Mouse (Mus musculus) CH12.LX (cell line): ENCODE results near the gene Slc9a8. TPM values are rescaled to one million over a fixed set of nuclear protein-coding genes. Genes with fewer than 3 reads are reported as not detected.

Experiments used
- DNase-seq: peaks from one replicate; pipeline ENCODE4 v3.0.0-alpha.2; 2013; ENCODE audit errors: extremely low read depth
- H3K27ac ChIP-seq: 2 replicates; pipeline ENCODE4 v1.5.1; 2012; ENCODE audit warnings: low read depth, mild to moderate bottlenecking, control low read depth, moderate library complexity; ENCODE audit not compliant: insufficient read depth
- H3K27me3 ChIP-seq: replicated peaks from 2 replicates; pipeline ENCODE3; 2012; ENCODE audit warnings: inconsistent platforms
- H3K36me3 ChIP-seq, 2 experiments: replicated peaks in 1 of 2; 2 replicates each; pipeline versions ENCODE3 to v1.6.1; 2012; ENCODE audit warnings: inconsistent platforms in 1 of 2, low read length in 1 of 2, mild to moderate bottlenecking in 1 of 2, mixed read lengths in 1 of 2, moderate library complexity in 1 of 2; ENCODE audit not compliant: control insufficient read depth in 1 of 2, insufficient read depth in 1 of 2
- H3K4me1 ChIP-seq, 2 experiments: 2 replicates each; pipeline ENCODE4 v1.6.1; 2012; ENCODE audit warnings: inconsistent platforms in 1 of 2, moderate library complexity in 1 of 2; ENCODE audit not compliant: insufficient read depth in 2 of 2, control insufficient read depth in 1 of 2
- H3K4me2 ChIP-seq: 2 replicates; pipeline ENCODE4 v1.6.1; 2012; ENCODE audit warnings: low read depth, mild to moderate bottlenecking, control low read depth; ENCODE audit not compliant: poor library complexity, insufficient read depth, severe bottlenecking
- H3K4me3 ChIP-seq, 3 experiments: fragments of 150-350 bp in 1 of 3; sonication (generic) in 1 of 3; replicated peaks in 1 of 3; 2 replicates each; pipeline versions ENCODE3 to v1.5.1; 2011 to 2012; ENCODE audit warnings: low read depth in 2 of 3, low read length in 2 of 3, mild to moderate bottlenecking in 2 of 3, moderate library complexity in 2 of 3, control low read depth in 1 of 3, improper control_type of control experiment in 1 of 3, inconsistent platforms in 1 of 3, mixed read lengths in 1 of 3; ENCODE audit not compliant: poor library complexity in 1 of 3
- H3K79me2 ChIP-seq: replicated peaks from 2 replicates; pipeline ENCODE4 v1.6.1; 2012; ENCODE audit warnings: mild to moderate bottlenecking, moderate library complexity; ENCODE audit not compliant: control insufficient read depth, poor library complexity, insufficient read depth, severe bottlenecking; ENCODE audit errors: extremely low read depth
- H3K9ac ChIP-seq: 2 replicates; pipeline ENCODE4 v1.6.1; 2012; ENCODE audit warnings: low read depth, mild to moderate bottlenecking, control low read depth, moderate library complexity; ENCODE audit not compliant: insufficient read depth
- H3K9me3 ChIP-seq: replicated peaks from 2 replicates; pipeline ENCODE3; 2012; ENCODE audit warnings: low read length, inconsistent platforms, mixed read lengths
- BHLHE40 ChIP-seq: IDR thresholded peaks from 2 replicates; pipeline ENCODE4 v1.6.1; 2011; ENCODE audit warnings: mild to moderate bottlenecking, low read depth, low read length, improper control_type of control experiment
- CHD1 ChIP-seq: IDR thresholded peaks from 2 replicates; pipeline ENCODE4 v1.6.1; 2012; ENCODE audit warnings: low read depth, low read length, improper control_type of control experiment, inconsistent platforms
- CHD2 ChIP-seq: IDR thresholded peaks from 2 replicates; pipeline ENCODE4 v1.6.1; 2011; ENCODE audit warnings: low read length, improper control_type of control experiment
- CTCF ChIP-seq, 2 experiments: IDR thresholded peaks in 1 of 2; conservative IDR thresholded peaks in 1 of 2; 2 replicates each; pipeline ENCODE4 v1.5.1; 2011 to 2012; ENCODE audit warnings: low read depth in 2 of 2, low read length in 2 of 2, improper control_type of control experiment in 1 of 2, inconsistent platforms in 1 of 2, mild to moderate bottlenecking in 1 of 2, moderate library complexity in 1 of 2
- E2F4 ChIP-seq: IDR thresholded peaks from 2 replicates; pipeline ENCODE4 v1.6.1; 2011; ENCODE audit warnings: low read depth, low read length, improper control_type of control experiment; ENCODE audit not compliant: insufficient replicate concordance
- ELF1 ChIP-seq: IDR thresholded peaks from 2 replicates; pipeline ENCODE4 v1.6.1; 2014; ENCODE audit warnings: low read depth, mild to moderate bottlenecking, inconsistent platforms, low read length, improper control_type of control experiment
- EP300 ChIP-seq: IDR thresholded peaks from 2 replicates; pipeline ENCODE4 v1.6.1; 2011; ENCODE audit warnings: low read length, improper control_type of control experiment
- ETS1 ChIP-seq: conservative IDR thresholded peaks from 2 replicates; pipeline ENCODE4 v1.6.1; 2012; ENCODE audit warnings: low read depth, mild to moderate bottlenecking, inconsistent platforms, low read length, improper control_type of control experiment, moderate library complexity
- GABPA ChIP-seq: IDR thresholded peaks from 2 replicates; pipeline ENCODE4 v1.6.1; 2012; ENCODE audit warnings: low read depth, low read length, improper control_type of control experiment, inconsistent platforms; ENCODE audit not compliant: insufficient replicate concordance
- HCFC1 ChIP-seq: IDR thresholded peaks from 2 replicates; pipeline ENCODE4 v1.6.1; 2012; ENCODE audit warnings: low read depth, mild to moderate bottlenecking, inconsistent platforms, low read length, improper control_type of control experiment
- IRF4 ChIP-seq: IDR thresholded peaks from 2 replicates; pipeline ENCODE4 v1.6.1; 2014; ENCODE audit warnings: low read depth, mild to moderate bottlenecking, inconsistent platforms, low read length, improper control_type of control experiment
- JUN ChIP-seq: IDR thresholded peaks from 2 replicates; pipeline ENCODE4 v1.6.1; 2011; ENCODE audit warnings: low read depth, mild to moderate bottlenecking, low read length, improper control_type of control experiment, moderate library complexity; ENCODE audit not compliant: insufficient read depth
- JUND ChIP-seq: conservative IDR thresholded peaks from 2 replicates; pipeline ENCODE4 v1.6.1; 2011; ENCODE audit warnings: low read depth, low read length, improper control_type of control experiment
- KAT2A ChIP-seq: IDR thresholded peaks from 2 replicates; pipeline ENCODE4 v1.6.1; 2012; ENCODE audit warnings: low read length, improper control_type of control experiment, inconsistent platforms; ENCODE audit not compliant: insufficient replicate concordance
- MAFK ChIP-seq: IDR thresholded peaks from 2 replicates; pipeline ENCODE4 v1.6.1; 2011; ENCODE audit warnings: low read length, improper control_type of control experiment; ENCODE audit not compliant: insufficient replicate concordance
- MAX ChIP-seq: IDR thresholded peaks from 2 replicates; pipeline ENCODE4 v1.6.1; 2011; ENCODE audit warnings: low read length, improper control_type of control experiment
- MAZ ChIP-seq: IDR thresholded peaks from 2 replicates; pipeline ENCODE4 v1.6.1; 2012; ENCODE audit warnings: low read depth, mild to moderate bottlenecking, inconsistent platforms, low read length, improper control_type of control experiment, moderate library complexity
- MEF2A ChIP-seq: IDR thresholded peaks from 2 replicates; pipeline ENCODE4 v1.6.1; 2014; ENCODE audit warnings: low read depth, mild to moderate bottlenecking, inconsistent platforms, low read length, improper control_type of control experiment, borderline replicate concordance
- MXI1 ChIP-seq: IDR thresholded peaks from 2 replicates; pipeline ENCODE4 v1.6.1; 2011; ENCODE audit warnings: mild to moderate bottlenecking, low read depth, low read length, improper control_type of control experiment
- MYC ChIP-seq: IDR thresholded peaks from 2 replicates; pipeline ENCODE4 v1.6.1; 2011; ENCODE audit warnings: low read depth, mild to moderate bottlenecking, improper control_type of control experiment, low read length
- NELFE ChIP-seq: IDR thresholded peaks from 2 replicates; pipeline ENCODE4 v1.6.1; 2011; ENCODE audit warnings: low read depth, low read length, improper control_type of control experiment
- NRF1 ChIP-seq: IDR thresholded peaks from 2 replicates; pipeline ENCODE4 v1.6.1; 2014; ENCODE audit warnings: low read depth, mild to moderate bottlenecking, inconsistent platforms, low read length, improper control_type of control experiment, moderate library complexity
- PAX5 ChIP-seq: IDR thresholded peaks from 2 replicates; pipeline ENCODE4 v1.6.1; 2012; ENCODE audit warnings: low read length, inconsistent platforms, mixed read lengths
- POLR2A ChIP-seq: IDR thresholded peaks from 2 replicates; pipeline ENCODE4 v1.6.1; 2011; ENCODE audit warnings: low read depth, mild to moderate bottlenecking, improper control_type of control experiment, low read length
- POLR2AphosphoS2 ChIP-seq: IDR thresholded peaks from 2 replicates; pipeline ENCODE4 v1.6.1; 2011; ENCODE audit warnings: low read depth, low read length, improper control_type of control experiment
- RAD21 ChIP-seq: IDR thresholded peaks from 2 replicates; pipeline ENCODE4 v1.6.1; 2011; ENCODE audit warnings: low read depth, mild to moderate bottlenecking, low read length, improper control_type of control experiment, moderate library complexity
- RCOR1 ChIP-seq: conservative IDR thresholded peaks from 2 replicates; pipeline ENCODE4 v1.6.1; 2012; ENCODE audit warnings: low read depth, mild to moderate bottlenecking, inconsistent platforms, low read length, improper control_type of control experiment
- SIN3A ChIP-seq: IDR thresholded peaks from 2 replicates; pipeline ENCODE4 v1.6.1; 2012; ENCODE audit warnings: low read length, improper control_type of control experiment, inconsistent platforms
- SMC3 ChIP-seq: IDR thresholded peaks from 2 replicates; pipeline ENCODE4 v1.6.1; 2011; ENCODE audit warnings: low read depth, low read length, improper control_type of control experiment
- TBP ChIP-seq: conservative IDR thresholded peaks from 2 replicates; pipeline ENCODE4 v1.6.1; 2011; ENCODE audit warnings: low read depth, low read length, improper control_type of control experiment
- TCF12 ChIP-seq: IDR thresholded peaks from 2 replicates; pipeline ENCODE4 v1.6.1; 2014; ENCODE audit warnings: low read depth, mild to moderate bottlenecking, inconsistent platforms, low read length, improper control_type of control experiment
- UBTF ChIP-seq: IDR thresholded peaks from 2 replicates; pipeline ENCODE4 v1.6.1; 2012; ENCODE audit warnings: low read depth, mild to moderate bottlenecking, inconsistent platforms, low read length, improper control_type of control experiment, moderate library complexity
- USF1 ChIP-seq: IDR thresholded peaks from 2 replicates; pipeline ENCODE4 v1.6.1; 2014; ENCODE audit warnings: low read depth, mild to moderate bottlenecking, inconsistent platforms, low read length, improper control_type of control experiment
- USF2 ChIP-seq: conservative IDR thresholded peaks from 2 replicates; pipeline ENCODE4 v1.6.1; 2011; ENCODE audit warnings: low read depth, low read length, improper control_type of control experiment
- ZC3H11A ChIP-seq: IDR thresholded peaks from 2 replicates; pipeline ENCODE4 v1.6.1; 2012; ENCODE audit warnings: low read depth, mild to moderate bottlenecking, inconsistent platforms, low read length, improper control_type of control experiment
- ZKSCAN1 ChIP-seq: IDR thresholded peaks from 2 replicates; pipeline ENCODE4 v1.6.1; 2012; ENCODE audit warnings: low read depth, inconsistent platforms, low read length, improper control_type of control experiment, borderline replicate concordance
- ZMIZ1 ChIP-seq: IDR thresholded peaks from 2 replicates; pipeline ENCODE4 v1.6.1; 2012; ENCODE audit warnings: low read depth, mild to moderate bottlenecking, inconsistent platforms, low read length, improper control_type of control experiment
- ZNF384 ChIP-seq: IDR thresholded peaks from 2 replicates; pipeline ENCODE4 v1.6.1; 2012; ENCODE audit warnings: low read depth, low read length, improper control_type of control experiment, inconsistent platforms
- dilution Hi-C: fragments of 300-500 bp; cut with MboI; formaldehyde crosslinking; loops from 2 replicates; pipeline ENCODE4 v1.14.3; 2020; ENCODE audit warnings: low sequenced_read_pairs; ENCODE audit not compliant: extremely low pct_unique_long_range_greater_than_20kb, extremely low pct_ligation_motif_present
- in situ Hi-C: fragments of 300-500 bp; cut with MboI; formaldehyde crosslinking; loops from 3 replicates; pipeline ENCODE4 v1.14.3; 2019; ENCODE audit warnings: low sequenced_read_pairs, low pct_ligation_motif_present, low pct_unique_long_range_greater_than_20kb, mixed read lengths
- polyA plus RNA-seq: library from polyadenylated mRNA; unstranded; fragments of >175 nt; gene quantifications from 2 replicates; pipeline ENCODE4 v1.2.1, GENCODE M21; 2012; ENCODE audit warnings: low read depth; ENCODE audit not compliant: insufficient read length
- total RNA-seq, 2 experiments: library from RNA; depleted of rRNA; stranded (reverse); fragments of 300-350 nt in 1 of 2; fragments of >200 nt in 1 of 2; gene quantifications; 2 replicates each; pipeline ENCODE4 v1.2.3; 2012 to 2014

The Slc9a8 gene
- total and polyA plus RNA-seq, 3 experiments, result 14.5 to 26.0 (median 25.0) TPM

- H3K9ac ChIP-seq, result peak overlapping the region; percentile 80
- H3K4me2 ChIP-seq, result peak overlapping the region; percentile 91
- peak; percentile 54; the same call in 1 of the 2 replicates for TF ChIP-seq BHLHE40
- no peak for TF ChIP-seq E2F4
- no peak for TF ChIP-seq NRF1
- TF ChIP-seq HCFC1, result no peak
- no peak for TF ChIP-seq POLR2AphosphoS2
- TF ChIP-seq KAT2A, result no peak
- no peak for TF ChIP-seq ZKSCAN1
- no peak for TF ChIP-seq JUN
- no peak for TF ChIP-seq ZC3H11A
- TF ChIP-seq CHD2, result 0 out of 2 replicates have a peak, but pooled peaks have one; percentile 17
- no peak for TF ChIP-seq TBP
- TF ChIP-seq UBTF, result no peak
- TF ChIP-seq RCOR1, result no peak; the same call in 1 of the 2 replicates
- no peak for TF ChIP-seq MAFK
- TF ChIP-seq ETS1, result no peak
- TF ChIP-seq USF1, result no peak; the same call in 1 of the 2 replicates
- TF ChIP-seq PAX5, result no peak
- TF ChIP-seq MEF2A, result no peak
- no peak for TF ChIP-seq ZNF384
- TF ChIP-seq ELF1, result no peak
- TF ChIP-seq RAD21, result no peak
- TF ChIP-seq GABPA, result no peak
- no peak for TF ChIP-seq JUND
- no peak for TF ChIP-seq USF2
- TF ChIP-seq SMC3, result no peak
- TF ChIP-seq CHD1, result no peak
- TF ChIP-seq MYC, result peak; percentile 76
- no peak for TF ChIP-seq CTCF (conservative IDR thresholded peaks at IDR 0.05 in 1 of 2, IDR thresholded peaks at IDR 0.05 in 1 of 2; ENCODE audit: low read depth in 2 of 2, low read length in 2 of 2)
- 0 out of 2 replicates have a peak, but pooled peaks have one; percentile 49 for TF ChIP-seq MXI1
- TF ChIP-seq MAX, result peak; percentile 61
- peak; percentile 13; the same call in 1 of the 2 replicates for TF ChIP-seq NELFE
- no peak for TF ChIP-seq EP300
- no peak for TF ChIP-seq MAZ
- no peak for TF ChIP-seq ZMIZ1
- TF ChIP-seq SIN3A, result 0 out of 2 replicates have a peak, but pooled peaks have one; percentile 21
- TF ChIP-seq IRF4, result no peak
- TF ChIP-seq TCF12, result no peak
- TF ChIP-seq POLR2A, result no peak
- H3K79me2 ChIP-seq, result peaks cover 35% of the 10 kb centered on the region
- no peak for DNase-seq
- H3K4me1 ChIP-seq, result peaks cover 2 to 69% of the 10 kb centered on the region in 2 experiments; a peak in 3 of 4 replicates
- peaks cover 33 to 43% of the 10 kb centered on the region in 2 experiments for H3K36me3 ChIP-seq
- in situ Hi-C loops (loop anchor here (5.0 to 25.0 kb wide), 3 partner anchors 35 to 357 kb away; partner anchors contain the start of gene Znfx1), dilution Hi-C loops (no loop called here)
- no peaks in the 10 kb centered on the region for H3K9me3 ChIP-seq
- H3K4me3 ChIP-seq, result peak overlapping the region; percentile 68 to 84 (median 71)
- no peaks in the 10 kb centered on the region for H3K27me3 ChIP-seq
- H3K27ac ChIP-seq, result peak overlapping the region; percentile 73
Measured at GRCm38 (mm10) chr2:167422150-167422470, 598 bp downstream of the Slc9a8 start.
